Mouse (Mus musculus) MN1 (cell line): ENCODE measurements at regions not wholly inside any gene's neighbourhood (a gene's known extent, or its start where the extent isn't known, plus 50 kb on each side); places are given as distances from the start of the nearest gene placed in this dataset.

Source experiments
- DNase-seq: peaks from one replicate; pipeline ENCODE4 v3.0.0-alpha.2; 2016; ENCODE audit warnings: low spot score

DNA sequence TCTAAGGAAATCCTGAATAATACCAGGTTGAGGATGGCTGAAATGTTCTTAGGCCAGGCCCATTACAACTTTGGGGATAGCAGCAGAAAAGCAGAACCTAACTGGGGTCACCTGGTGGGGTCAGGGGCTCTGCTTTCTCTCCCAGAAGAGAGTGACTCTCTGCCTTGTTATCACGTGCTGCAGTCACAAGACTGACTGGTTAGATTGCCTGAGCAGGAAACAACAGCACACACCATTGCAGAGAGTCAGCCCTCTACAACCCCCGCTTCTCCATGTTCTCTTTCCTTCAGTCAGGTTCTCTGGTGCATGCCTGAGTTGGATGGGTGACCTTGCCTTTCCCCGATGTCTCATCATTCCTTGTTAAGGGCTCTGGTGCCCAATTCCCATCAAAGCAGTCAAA lies 91.2 kb upstream of the Hsd17b12 start:
- DNase-seq: no peak

DNA sequence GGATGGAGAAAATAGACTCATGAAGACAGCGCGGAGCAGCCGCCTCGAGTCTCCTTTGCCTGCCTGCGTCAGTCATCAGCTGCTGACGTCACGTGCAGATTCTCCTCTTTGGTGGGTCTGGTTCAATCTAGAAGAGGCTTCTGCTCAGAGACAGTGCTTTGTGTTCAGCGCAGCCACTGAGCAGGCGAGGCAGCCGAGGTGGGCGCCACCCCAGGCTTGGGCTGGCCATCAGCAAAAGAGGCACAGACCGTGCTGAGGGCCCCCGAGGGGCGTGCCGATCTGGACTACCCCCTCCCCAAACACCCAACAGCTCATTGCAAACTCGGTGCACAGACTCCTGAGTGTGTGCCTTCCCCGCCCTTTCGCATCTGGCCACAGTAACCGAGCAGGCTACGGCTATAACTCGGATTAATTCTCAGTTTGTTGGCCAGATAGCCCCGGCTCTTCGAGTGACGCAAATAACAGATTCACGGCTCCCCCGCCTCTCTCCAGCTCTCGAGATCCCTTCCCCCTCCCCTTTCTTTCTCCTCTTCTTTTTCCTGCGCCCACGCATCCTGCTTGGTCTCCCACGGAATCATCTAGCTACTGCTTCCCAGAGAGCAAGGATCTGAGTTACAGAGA lies 89.2 kb upstream of the Hsd17b12 start:
- DNase-seq: peak; percentile 77

DNA sequence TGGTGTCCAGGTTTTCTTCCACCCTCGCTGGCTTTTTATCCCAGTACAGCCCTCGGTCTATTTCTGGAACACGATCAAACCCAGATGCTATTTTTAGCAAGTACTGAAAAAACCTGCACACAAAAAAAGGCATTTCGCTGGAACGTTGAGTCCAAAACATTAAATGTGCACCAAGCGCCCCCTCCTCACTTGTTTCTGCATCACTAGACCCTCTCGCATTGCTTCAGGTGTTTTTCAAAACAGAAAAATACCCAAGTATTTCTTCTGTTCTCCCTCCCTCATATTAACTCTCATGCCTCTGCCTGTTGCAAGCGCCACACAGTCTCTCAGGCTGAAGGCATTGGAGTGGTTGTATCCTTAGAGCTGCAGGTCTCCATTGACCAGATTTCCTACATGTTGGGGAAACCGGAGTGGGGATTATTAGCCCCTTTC lies 88.4 kb upstream of the Hsd17b12 start:
- DNase-seq: no peak

DNA sequence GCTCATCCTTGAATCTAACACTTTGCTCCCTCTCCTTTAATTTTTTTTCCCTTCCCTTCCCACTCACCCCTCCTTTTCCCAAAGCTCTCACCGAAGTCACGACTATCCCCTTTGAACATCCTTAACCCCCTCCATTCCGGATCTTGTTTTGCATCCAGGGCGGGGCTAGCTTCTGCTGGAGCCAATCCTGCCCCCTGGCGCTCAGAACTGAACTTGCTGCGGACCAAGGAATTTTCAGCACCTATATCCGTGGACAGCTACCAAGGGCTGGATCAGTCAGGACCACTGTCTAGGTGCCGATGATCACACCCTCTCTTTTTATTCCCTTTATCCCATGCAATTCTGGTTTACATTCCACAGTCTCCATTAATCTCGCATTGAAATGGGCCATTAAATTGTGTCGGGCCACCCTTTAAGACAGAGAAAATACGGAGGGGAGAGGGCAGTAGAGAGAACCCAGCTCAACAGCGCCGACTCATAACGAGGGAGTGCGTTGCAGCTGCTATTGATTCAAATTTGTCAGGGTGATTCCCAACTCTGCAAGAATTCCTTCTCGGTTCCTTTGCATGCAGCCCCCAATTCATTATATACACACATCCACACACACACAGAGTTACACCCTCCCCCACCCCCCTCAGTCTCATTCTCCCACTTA lies 87.7 kb upstream of the Hsd17b12 start:
- DNase-seq: peak; percentile 81

DNA sequence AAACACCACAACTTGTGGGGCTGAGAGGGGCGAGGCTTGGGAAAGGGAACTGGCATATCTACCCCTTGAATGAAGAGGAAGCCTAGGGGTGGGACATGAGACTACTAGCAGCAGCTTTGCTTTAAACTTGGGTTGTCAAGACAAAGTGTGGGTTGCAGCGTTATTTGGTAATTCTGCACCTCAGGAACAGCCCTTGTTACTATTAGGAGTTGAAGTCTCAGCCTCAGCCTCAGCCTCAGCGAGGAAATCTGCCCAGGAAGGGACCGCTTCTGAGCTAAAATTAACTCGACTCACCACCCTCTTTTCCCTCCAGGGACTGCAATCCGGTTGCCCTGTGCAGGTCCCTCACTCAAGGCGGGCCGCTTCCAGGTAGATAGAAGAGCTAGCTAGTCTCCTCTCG lies 86.4 kb upstream of the Hsd17b12 start:
- no peak for DNase-seq

DNA sequence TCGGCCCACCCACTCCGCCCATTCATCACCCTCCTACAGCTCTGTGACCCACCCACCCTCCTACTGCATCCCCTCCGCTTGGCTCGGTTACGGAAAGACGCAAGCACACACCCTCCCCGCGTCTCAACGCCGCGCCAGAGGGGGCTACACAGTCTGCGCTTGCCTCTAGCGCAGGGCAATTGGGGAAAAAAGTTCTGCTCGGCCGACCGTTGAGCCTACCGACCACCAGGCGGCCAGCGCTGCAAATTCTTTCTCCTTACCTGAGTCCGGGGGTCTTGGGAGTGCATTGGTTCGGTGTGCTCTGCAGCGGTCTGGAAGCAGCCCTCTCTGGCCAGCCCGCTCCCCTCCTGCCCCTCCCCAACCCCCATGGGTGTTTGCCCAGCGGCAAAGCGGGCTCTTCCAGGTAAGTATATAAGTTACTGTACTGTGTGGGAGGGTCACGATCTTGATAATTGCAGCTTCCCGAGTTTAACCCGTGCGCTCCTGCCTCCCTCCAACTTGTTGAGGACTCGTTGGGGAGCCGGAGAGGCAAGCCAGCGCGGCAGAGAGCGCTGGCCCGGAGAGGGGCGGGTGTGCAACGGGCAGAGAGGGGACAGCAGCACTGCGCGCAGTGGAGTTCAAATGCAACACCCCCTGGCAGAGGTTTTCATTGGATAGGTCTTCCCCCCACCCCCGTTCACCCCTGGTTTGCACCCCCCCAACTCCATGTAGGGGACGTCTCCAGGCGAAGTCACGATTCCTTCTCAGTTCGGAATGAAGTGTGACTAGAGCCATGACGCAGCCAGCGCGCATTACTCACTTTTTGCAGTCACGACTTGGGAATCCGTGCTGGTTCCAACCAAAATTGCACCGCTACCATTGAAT lies 85.5 kb upstream of the Hsd17b12 start:
- peak; percentile 34 for DNase-seq

DNA sequence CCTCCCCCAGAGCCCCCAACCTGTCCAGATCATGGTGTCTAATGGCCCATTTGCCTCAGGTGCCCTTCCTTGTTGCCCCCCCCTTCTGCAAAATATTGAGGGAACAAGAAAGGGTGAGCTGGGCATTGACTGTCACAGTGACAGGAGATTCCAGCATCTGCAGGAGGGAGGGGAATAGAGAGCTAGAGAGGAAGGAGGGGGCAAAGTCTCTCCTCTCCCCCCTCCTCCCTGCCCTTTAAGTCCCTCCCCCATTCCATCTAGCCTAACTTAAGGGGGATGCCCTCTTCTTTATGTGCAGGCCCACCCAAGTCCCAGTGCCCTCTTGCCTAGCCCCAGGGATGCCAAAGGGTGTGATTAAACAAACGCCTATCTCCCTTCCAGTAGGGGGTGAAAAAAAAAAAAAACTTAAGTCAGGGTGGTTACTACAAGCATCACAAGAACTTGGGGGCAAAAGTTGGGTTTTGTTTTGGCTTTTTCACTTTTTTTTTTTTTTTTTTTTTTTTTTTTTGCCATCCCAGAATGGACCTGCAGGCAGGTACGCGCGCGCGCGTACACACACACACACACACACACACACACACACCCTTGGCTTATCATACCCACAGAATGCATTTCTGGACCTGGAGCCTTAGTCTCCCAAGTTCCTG lies 84.8 kb upstream of the Hsd17b12 start:
- DNase-seq: no peak

DNA sequence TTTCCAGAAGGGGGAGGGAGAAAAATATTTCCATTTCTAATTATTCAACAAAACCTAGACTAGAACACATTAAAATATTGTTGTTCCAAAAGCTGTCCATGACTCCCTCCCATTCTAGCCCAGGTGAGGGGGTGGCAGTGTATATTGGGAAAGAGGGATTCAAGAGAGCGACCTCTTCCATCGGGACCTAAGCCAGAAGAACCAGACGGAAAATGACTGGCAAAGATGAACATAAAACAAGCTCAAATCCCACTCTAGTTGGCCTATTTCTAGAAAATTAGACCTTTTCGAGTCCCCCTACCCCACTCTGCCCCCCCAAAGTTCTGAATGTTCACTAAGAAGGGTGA lies 84.3 kb upstream of the Hsd17b12 start:
- no peak for DNase-seq

DNA sequence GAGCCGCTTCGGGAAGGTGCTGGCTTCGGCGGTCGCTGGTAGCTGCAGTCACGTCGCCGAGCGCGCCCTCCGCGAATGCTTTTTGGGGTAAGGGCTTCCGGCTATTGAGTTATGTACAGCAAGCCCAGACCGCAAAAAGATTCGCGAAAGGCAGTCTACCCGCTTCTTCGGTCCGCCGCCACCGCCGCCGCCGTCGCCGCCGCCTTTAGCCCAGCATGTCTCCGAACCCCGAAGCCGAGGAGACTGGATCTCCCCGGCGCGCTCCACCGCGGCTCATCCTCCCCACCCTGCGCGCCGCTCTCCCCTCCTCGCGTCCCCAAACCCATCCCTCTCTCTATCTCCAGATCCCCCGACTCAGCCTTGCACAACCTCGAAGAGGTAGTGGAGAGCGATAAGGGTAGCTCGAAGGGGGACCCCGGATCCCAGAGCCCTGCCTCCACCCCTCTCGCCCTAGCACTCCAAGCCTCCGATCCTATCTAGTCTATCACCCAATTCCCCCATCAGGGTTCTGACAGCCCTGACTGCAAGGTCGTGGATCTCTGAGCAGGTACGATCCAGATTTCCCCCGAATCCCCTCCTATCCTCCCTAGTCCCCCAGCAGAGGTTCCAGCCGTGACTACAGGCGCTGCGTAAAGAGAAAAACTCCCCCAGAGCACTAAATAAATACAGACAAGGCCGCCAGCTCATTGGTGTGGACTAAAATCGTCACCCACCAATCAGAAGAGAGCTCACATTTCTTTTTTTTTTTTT lies 83.7 kb upstream of the Hsd17b12 start:
- no peak for DNase-seq

DNA sequence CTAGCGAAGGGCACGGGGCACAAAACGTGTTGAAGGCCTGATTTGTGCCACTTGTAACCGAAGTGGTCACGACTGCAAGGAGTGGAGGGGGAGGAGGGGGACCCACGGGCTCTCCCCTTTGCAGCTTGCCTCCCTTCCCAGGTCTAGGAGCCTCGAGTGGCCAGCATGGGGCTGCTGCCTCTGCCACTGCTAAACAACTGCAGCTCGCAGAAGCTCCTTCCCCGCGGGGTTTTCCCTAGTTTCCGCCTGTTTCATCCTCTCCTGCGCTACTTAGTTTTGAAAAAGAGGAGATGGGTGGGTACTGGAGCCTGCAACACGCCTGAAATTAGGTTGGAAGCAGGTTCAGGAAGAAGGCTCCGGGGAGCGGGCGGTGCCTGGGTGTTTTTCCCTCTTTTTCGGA lies 82.6 kb upstream of the Hsd17b12 start:
- DNase-seq: no peak

DNA sequence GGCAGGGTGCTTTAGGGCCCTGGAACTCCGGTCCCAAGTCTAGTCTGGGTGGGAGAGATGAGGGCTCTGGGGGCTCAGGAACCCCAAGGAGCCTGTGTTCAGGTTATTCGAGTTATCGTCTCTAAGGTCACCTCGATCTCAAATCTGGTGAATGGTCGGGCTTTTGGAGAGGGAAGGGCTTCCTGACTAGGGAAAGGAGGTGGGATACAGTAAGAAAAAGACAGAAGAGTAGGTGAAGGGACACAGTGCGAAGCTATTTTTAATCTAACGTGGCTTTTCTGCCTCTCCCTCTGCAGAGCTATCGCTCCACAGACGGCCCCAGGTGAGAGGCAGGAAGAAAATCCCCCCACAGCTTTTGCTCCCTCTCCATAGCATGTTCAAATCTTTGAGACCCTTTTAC lies 81.8 kb upstream of the Hsd17b12 start:
- DNase-seq: no peak

DNA sequence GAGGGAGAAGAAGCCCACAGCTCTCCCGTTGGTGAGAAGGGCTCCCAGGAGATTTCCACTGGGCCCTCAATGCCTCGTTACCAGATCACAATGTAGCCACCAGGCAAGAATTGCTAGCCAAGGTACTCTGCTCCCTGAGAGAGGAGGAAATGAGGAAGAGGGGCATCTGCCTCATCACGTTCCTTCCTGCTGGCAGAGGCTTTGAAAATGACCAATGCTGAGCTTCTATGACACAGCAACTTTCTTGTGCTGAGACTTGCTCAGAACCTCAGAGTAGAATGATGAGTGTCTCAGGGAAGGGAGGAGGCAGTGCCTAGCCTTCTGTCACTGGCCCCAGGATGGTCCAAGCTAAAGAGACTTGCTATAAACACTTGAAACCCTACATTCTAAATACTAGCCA lies 78.7 kb upstream of the Hsd17b12 start:
- DNase-seq: no peak

DNA sequence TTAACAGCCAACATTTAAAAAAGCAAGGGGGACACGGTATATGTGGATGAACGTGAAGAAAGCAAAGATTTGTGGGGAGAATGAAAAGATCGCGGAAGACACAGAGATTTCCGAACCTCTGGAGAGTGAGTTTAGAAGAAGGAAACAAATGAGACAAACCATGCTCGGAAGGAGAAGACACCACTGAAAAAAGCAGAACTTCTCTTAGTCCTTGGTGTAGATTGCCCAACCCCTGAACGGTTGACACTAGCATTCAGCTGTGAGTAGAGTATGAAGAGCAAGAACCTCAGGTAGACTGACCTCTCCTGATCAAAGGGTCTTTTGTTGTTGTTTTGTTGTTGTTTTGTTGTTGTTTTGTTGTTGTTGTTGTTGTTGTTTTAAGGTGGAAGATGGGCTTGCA lies 75.8 kb upstream of the Hsd17b12 start:
- DNase-seq: no peak

DNA sequence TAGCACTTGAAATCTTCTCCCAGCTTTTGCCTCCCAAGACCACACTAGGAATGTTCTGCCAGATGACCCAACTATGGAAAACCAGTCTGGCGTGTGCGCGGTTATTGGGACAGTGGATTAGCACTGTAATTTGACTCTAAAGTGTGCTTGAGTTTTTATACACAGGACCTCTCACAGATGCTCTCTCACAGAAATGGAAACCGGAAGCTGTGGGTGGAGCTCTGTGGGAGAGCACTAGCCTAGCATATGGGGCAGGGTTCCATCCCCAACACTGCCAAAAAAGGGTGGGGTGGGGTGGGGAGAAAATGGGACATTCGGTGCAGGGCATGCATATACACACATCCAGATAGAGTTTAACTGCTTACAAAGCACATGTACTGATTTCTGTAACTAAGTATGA lies 61.7 kb upstream of the Hsd17b12 start:
- DNase-seq: no peak

DNA sequence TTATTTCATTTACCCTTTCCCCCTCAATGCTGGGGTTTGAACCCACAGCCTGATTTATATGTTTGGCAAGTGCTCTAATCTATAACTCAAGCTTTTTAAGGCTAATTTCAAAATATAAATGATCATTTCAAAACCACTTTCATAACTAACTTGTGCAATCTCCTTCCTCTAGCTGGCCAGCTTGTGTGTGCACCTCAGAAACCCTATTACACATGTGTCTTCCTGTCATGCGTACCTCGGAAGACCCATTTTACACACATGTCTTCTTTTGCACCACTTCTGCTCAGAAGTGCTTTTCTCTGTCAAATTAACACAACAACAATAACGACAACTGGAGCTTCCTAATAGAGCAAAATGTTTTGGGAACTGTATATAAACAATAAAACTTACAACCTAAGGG lies 59.7 kb upstream of the Hsd17b12 start:
- no peak for DNase-seq

DNA sequence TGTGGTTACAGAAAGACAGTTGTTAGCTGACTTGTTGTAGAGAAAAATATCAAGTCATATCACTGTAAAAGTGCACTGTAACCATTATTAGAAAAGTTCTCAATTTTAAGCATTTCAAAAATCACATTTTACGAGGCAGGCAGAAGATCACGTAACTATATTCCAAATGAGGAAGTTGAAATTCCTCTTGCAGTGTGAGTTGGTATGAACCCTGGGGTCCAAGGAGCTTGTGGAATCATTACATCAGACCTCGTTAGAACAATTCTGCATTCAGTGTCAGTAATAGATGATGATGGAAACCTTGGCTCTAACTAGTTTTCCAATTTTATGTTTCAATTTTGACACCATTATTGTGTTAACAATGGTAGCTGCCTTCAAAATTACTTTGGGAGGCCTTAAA lies 57.7 kb upstream of the Hsd17b12 start:
- no peak for DNase-seq
